In the genomic region with DNA sequence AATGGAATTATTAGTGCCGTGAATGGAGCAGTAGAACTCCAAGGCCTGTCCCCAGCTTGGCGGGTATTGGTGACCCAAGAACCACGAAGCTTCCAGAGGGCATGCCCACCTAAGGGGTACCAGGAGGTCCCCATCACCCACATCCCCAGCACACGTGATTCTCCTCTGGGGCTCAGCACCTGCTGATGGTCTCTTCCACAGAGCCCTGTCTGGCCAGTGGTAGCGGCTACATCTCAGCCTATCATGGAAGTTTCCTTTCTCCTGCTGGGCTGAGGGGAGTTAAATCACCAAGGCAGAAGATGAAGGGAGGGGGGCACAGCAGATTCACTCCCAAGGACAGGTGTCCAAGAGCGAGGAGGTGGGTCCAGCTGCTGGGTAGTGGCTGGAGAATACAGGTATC, we compare ENCODE assay signal across 39 mouse cellular contexts. TPM values are rescaled to one million over a fixed set of nuclear protein-coding genes. Genes with fewer than 3 reads are reported as not detected.
"Had no signal": no experiment of that assay in that cellular context is flagged by ENCODE, and none has a peak within 500 bp of the region (broad histone marks: within the 10 kb centered on the region; RNA-seq: fewer than 3 reads in every experiment).

No protein-coding gene starts in this region.

- H3K9me3 ChIP-seq: limb, embryonic 10.5 days; limb, embryonic 12.5 days; limb, embryonic 15.5 days; liver, embryonic 12.5 days; liver, embryonic 13.5 days; liver, embryonic 15.5 days; lung, embryonic 15.5 days; midbrain, embryonic 12.5 days; midbrain, embryonic 13.5 days; midbrain, embryonic 15.5 days; neural tube, embryonic 12.5 days; neural tube, embryonic 13.5 days had no signal

- H3K27ac ChIP-seq: limb, embryonic 10.5 days; limb, embryonic 12.5 days; limb, embryonic 13.5 days; limb, embryonic 15.5 days; liver, embryonic 12.5 days; liver, embryonic 13.5 days; liver, embryonic 14.5 days; liver, embryonic 15.5 days; lung, embryonic 15.5 days; macrophage; midbrain, embryonic 10.5 days; midbrain, embryonic 12.5 days; midbrain, embryonic 13.5 days; midbrain, embryonic 15.5 days; neural tube, embryonic 12.5 days; neural tube, embryonic 13.5 days had no signal

- DNase-seq: left cerebral cortex, postnatal 4 days; liver; liver, embryonic 13.5 days; liver, postnatal 0 days; lung, adult 18-20 months; lung, adult 2 months; lung, embryonic 14.5 days; lung, postnatal 10 days; lung, postnatal 14 days; lung, postnatal 36 days; lung, postnatal 4 days; midbrain, embryonic 14.5 days had no signal

- H3K27me3 ChIP-seq: liver, embryonic 13.5 days; liver, embryonic 15.5 days; lung, embryonic 15.5 days; midbrain, embryonic 12.5 days; midbrain, embryonic 13.5 days; midbrain, embryonic 15.5 days; neural tube, embryonic 12.5 days; neural tube, embryonic 13.5 days had no signal

- ATAC-seq: liver, embryonic 12.5 days; liver, postnatal 0 days; lung, postnatal 0 days; midbrain, embryonic 13.5 days; midbrain, embryonic 15.5 days; midbrain, embryonic 16.5 days had no signal

- H3K4me2 ChIP-seq: limb, embryonic 12.5 days; limb, embryonic 13.5 days; limb, embryonic 15.5 days; liver, embryonic 11.5 days; liver, embryonic 12.5 days; liver, embryonic 13.5 days; liver, embryonic 15.5 days; lung, embryonic 14.5 days; lung, embryonic 15.5 days; midbrain, embryonic 11.5 days; midbrain, embryonic 12.5 days; midbrain, embryonic 13.5 days; midbrain, embryonic 15.5 days; neural tube, embryonic 12.5 days; neural tube, embryonic 13.5 days had no signal

- H3K4me1 ChIP-seq: liver, embryonic 12.5 days; liver, embryonic 13.5 days; liver, embryonic 15.5 days; megakaryocyte, embryonic 14.5 days; midbrain, embryonic 12.5 days; midbrain, embryonic 13.5 days; midbrain, embryonic 15.5 days; neural tube, embryonic 12.5 days; neural tube, embryonic 13.5 days had no signal

- H3K9ac ChIP-seq: limb, embryonic 12.5 days; limb, embryonic 13.5 days; limb, embryonic 15.5 days; liver, embryonic 12.5 days; liver, embryonic 13.5 days; liver, embryonic 14.5 days; liver, embryonic 15.5 days; liver, postnatal 0 days; lung, embryonic 14.5 days; lung, embryonic 15.5 days; midbrain, embryonic 12.5 days; midbrain, embryonic 13.5 days; midbrain, embryonic 15.5 days; neural tube, embryonic 12.5 days; neural tube, embryonic 13.5 days had no signal

- H3K4me3 ChIP-seq: limb, embryonic 10.5 days; limb, embryonic 12.5 days; limb, embryonic 13.5 days; limb, embryonic 15.5 days; liver, embryonic 12.5 days; liver, embryonic 13.5 days; liver, embryonic 15.5 days; lung, embryonic 15.5 days; megakaryocyte, embryonic 14.5 days; midbrain, embryonic 10.5 days; midbrain, embryonic 12.5 days; midbrain, embryonic 13.5 days; midbrain, embryonic 15.5 days; myocyte; neural tube, embryonic 12.5 days; neural tube, embryonic 13.5 days had no signal

- H3K36me3 ChIP-seq: limb, embryonic 10.5 days; limb, embryonic 12.5 days; limb, embryonic 13.5 days; limb, embryonic 15.5 days; liver, embryonic 12.5 days; liver, embryonic 13.5 days; liver, embryonic 15.5 days; lung, embryonic 15.5 days; midbrain, embryonic 10.5 days; midbrain, embryonic 12.5 days; midbrain, embryonic 13.5 days; midbrain, embryonic 15.5 days; neural tube, embryonic 12.5 days; neural tube, embryonic 13.5 days had no signal

RNA-seq across cellular contexts. Expression of a gene that starts 2.3 kb away (rescaled TPM):
- total RNA-seq: liver, adult 2 months; megakaryocyte progenitor cell, adult 5-6 weeks; megakaryocyte, adult 5-6 weeks; megakaryocyte-erythroid progenitor cell, adult 5-6 weeks; monocyte, adult 5-6 weeks had no signal
- polyA plus RNA-seq: liver, adult 2 months; liver, embryonic 11.5 days; liver, embryonic 12.5 days; liver, embryonic 13.5 days; liver, embryonic 15.5 days; liver, embryonic 16.5 days; liver, postnatal 0 days; macrophage had no signal
